Mouse (Mus musculus): ENCODE measurements around the gene Rab11fip4.

Rab11fip4 gene

GRCm38 (mm10) chr11:79738725-79739558, 147.9 kb downstream of the Rab11fip4 start:
- DNase-seq (ENCODE audit: low spot score in 2 of 2): no peak

- no peak for DNase-seq (ENCODE audit: low spot score in 2 of 2)
These were observed 149.9 kb downstream of the Rab11fip4 start for GRCm38 (mm10) chr11:79740740-79741512.

- no peak for DNase-seq (ENCODE audit: low spot score in 2 of 2)
These were observed 155.6 kb downstream of the Rab11fip4 start for GRCm38 (mm10) chr11:79746552-79747102.

Measured in frontal cortex, postnatal 10 days (tissue).